Mouse (Mus musculus): Measurements from ENCODE around the gene Hpn. TPM values are rescaled to one million over a fixed set of nuclear protein-coding genes. Genes with fewer than 3 reads are reported as not detected.

Gene Hpn
- polyA plus RNA-seq, 1 experiment, result 22.1 TPM

- WGBS, result 19% methylated on average over 18 of the region's 19 CpGs
- peak; percentile 7; the same call in 1 of the 2 replicates for TF ChIP-seq CTCF (IDR thresholded peaks at IDR 0.05; ENCODE audit: extremely low read depth, insufficient read depth, insufficient read length, insufficient replicate concordance)
- no peak; the same call in 1 of the 2 replicates for TF ChIP-seq POLR2A (IDR thresholded peaks at IDR 0.05; ENCODE audit: low read depth, low read length)
- Histone ChIP-seq H3K27ac (ENCODE audit: insufficient read depth, low read length) (peak overlapping the region; percentile 89), H3K4me1 (ENCODE audit: control insufficient read depth, insufficient read depth, insufficient read length) (peaks cover 54% of the 10 kb centered on the region), H3K36me3 (ENCODE audit: control insufficient read depth, insufficient read depth, low read length) (no peaks in the 10 kb centered on the region), H3K4me3 (ENCODE audit: extremely low read depth, insufficient read depth, insufficient read length) (peak overlapping the region; percentile 54), H3K27me3 (ENCODE audit: control insufficient read depth, insufficient read depth, low read length) (no peaks in the 10 kb centered on the region)
- peak; percentile 75 to 77 for DNase-seq (ENCODE audit: low read depth in 1 of 2, low spot score in 2 of 2)
These were observed 41.2 kb upstream of the Hpn start for GRCm38 (mm10) chr7:31156034-31156928.

- DNase-seq (ENCODE audit: low read depth in 1 of 2, low spot score in 2 of 2), result no peak
- peak within 1 kb of the TSS; percentile 89 for H3K27ac ChIP-seq (ENCODE audit: insufficient read depth, low read length)
- peak within 1 kb of the TSS; percentile 54 for H3K4me3 ChIP-seq (ENCODE audit: extremely low read depth, insufficient read depth, insufficient read length)
- H3K36me3 ChIP-seq (ENCODE audit: control insufficient read depth, insufficient read depth, low read length), result no peaks in the 10 kb centered on the region
- H3K27me3 ChIP-seq (ENCODE audit: control insufficient read depth, insufficient read depth, low read length), result no peaks in the 10 kb centered on the region
- H3K4me1 ChIP-seq (ENCODE audit: control insufficient read depth, insufficient read depth, insufficient read length), result peaks cover 47% of the 10 kb centered on the region
- TF ChIP-seq POLR2A (IDR thresholded peaks at IDR 0.05; ENCODE audit: low read depth, low read length) (no peak), CTCF (IDR thresholded peaks at IDR 0.05; ENCODE audit: extremely low read depth, insufficient read depth, insufficient read length, insufficient replicate concordance) (no peak)
- 51% methylated on average over 5 of the region's 5 CpGs for WGBS
These were observed 40.4 kb upstream of the Hpn start, which contains the start of gene Gramd1a for GRCm38 (mm10) chr7:31155296-31156033. Gramd1a (minus strand) TSS chr7:31155896.

GRCm38 (mm10) chr7:31153536-31154320 is 38.6 kb upstream of the Hpn start:
- peak overlapping the region; percentile 93 for H3K27ac ChIP-seq (ENCODE audit: insufficient read depth, low read length)
- TF ChIP-seq POLR2A (IDR thresholded peaks at IDR 0.05; ENCODE audit: low read depth, low read length) (no peak), CTCF (IDR thresholded peaks at IDR 0.05; ENCODE audit: extremely low read depth, insufficient read depth, insufficient read length, insufficient replicate concordance) (no peak)
- no peak for DNase-seq (ENCODE audit: low read depth in 1 of 2, low spot score in 2 of 2)
- no peak overlapping the region for H3K4me3 ChIP-seq (ENCODE audit: extremely low read depth, insufficient read depth, insufficient read length)
- no peaks in the 10 kb centered on the region for H3K27me3 ChIP-seq (ENCODE audit: control insufficient read depth, insufficient read depth, low read length)
- WGBS, result 64% methylated on average over 6 of the region's 6 CpGs
- peaks cover 42% of the 10 kb centered on the region; the same call in 1 of the 2 replicates for H3K4me1 ChIP-seq (ENCODE audit: control insufficient read depth, insufficient read depth, insufficient read length)
- H3K36me3 ChIP-seq (ENCODE audit: control insufficient read depth, insufficient read depth, low read length), result no peaks in the 10 kb centered on the region

- Histone ChIP-seq H3K27ac (ENCODE audit: insufficient read depth, low read length) (peak overlapping the region; percentile 95), H3K36me3 (ENCODE audit: control insufficient read depth, insufficient read depth, low read length) (no peaks in the 10 kb centered on the region), H3K27me3 (ENCODE audit: control insufficient read depth, insufficient read depth, low read length) (no peaks in the 10 kb centered on the region), H3K4me3 (ENCODE audit: extremely low read depth, insufficient read depth, insufficient read length) (peak overlapping the region; percentile 93), H3K4me1 (ENCODE audit: control insufficient read depth, insufficient read depth, insufficient read length) (peaks cover 40% of the 10 kb centered on the region; the same call in 1 of the 2 replicates)
- no peak for TF ChIP-seq CTCF (IDR thresholded peaks at IDR 0.05; ENCODE audit: extremely low read depth, insufficient read depth, insufficient read length, insufficient replicate concordance)
- no peak; the same call in 1 of the 2 replicates for TF ChIP-seq POLR2A (IDR thresholded peaks at IDR 0.05; ENCODE audit: low read depth, low read length)
- WGBS, result 10% methylated on average over 23 of the region's 23 CpGs
- DNase-seq (ENCODE audit: low read depth in 1 of 2, low spot score in 2 of 2), result peak in 1 of 2 experiments; percentile 62
These were observed 36.5 kb upstream of the Hpn start for GRCm38 (mm10) chr7:31151301-31152241.

- TF ChIP-seq CTCF (IDR thresholded peaks at IDR 0.05; ENCODE audit: extremely low read depth, insufficient read depth, insufficient read length, insufficient replicate concordance), result no peak
- TF ChIP-seq POLR2A (IDR thresholded peaks at IDR 0.05; ENCODE audit: low read depth, low read length), result peak; percentile 71
- Histone ChIP-seq H3K27ac (ENCODE audit: insufficient read depth, low read length) (peak overlapping the region; percentile 95), H3K4me1 (ENCODE audit: control insufficient read depth, insufficient read depth, insufficient read length) (peaks cover 37% of the 10 kb centered on the region; the same call in 1 of the 2 replicates), H3K27me3 (ENCODE audit: control insufficient read depth, insufficient read depth, low read length) (no peaks in the 10 kb centered on the region), H3K4me3 (ENCODE audit: extremely low read depth, insufficient read depth, insufficient read length) (peak overlapping the region; percentile 93), H3K36me3 (ENCODE audit: control insufficient read depth, insufficient read depth, low read length) (no peaks in the 10 kb centered on the region)
- peak in 1 of 2 experiments; percentile 86 for DNase-seq (ENCODE audit: low read depth in 1 of 2, low spot score in 2 of 2)
- under 1% methylated on average over 63 of the region's 63 CpGs for WGBS
These were observed 35.6 kb upstream of the Hpn start for GRCm38 (mm10) chr7:31150566-31151300.
